ENCODE assay signal across 8 mouse cellular contexts in the genomic region with DNA sequence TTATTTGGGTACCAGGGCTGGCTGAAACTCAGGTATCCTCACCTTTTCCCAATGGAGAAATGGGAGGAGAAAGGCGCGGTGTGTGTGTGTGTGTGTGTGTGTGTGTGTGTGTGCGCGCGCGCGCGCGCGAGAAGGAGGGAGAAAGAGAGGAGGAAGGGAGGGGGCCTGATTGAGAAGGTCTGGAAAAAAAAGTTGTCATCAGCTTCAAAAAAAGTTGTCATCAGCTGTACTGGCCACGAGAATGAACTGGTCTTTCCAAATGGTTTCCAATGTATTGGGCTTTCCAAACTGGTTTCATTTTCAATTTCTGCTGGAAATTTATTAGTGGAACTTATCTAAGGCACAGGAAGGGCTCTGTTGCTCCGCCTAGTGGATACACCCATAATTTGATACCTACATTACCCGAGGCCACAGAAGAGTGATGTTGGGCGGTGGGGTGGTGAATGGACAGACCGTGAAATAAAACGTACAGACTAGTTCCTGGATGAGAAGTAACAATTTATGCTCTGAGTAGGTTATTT. TPM values are rescaled to one million over a fixed set of nuclear protein-coding genes. Genes with fewer than 3 reads are reported as not detected.
DNase-seq lines count a peak whose midpoint lies in the region; ATAC-seq and TF ChIP-seq lines count a peak whose summit lies in the region.

No protein-coding gene starts in this region.

- no peaks in the 10 kb centered on the region for H3K27me3 ChIP-seq in embryonic facial prominence, embryonic 15.5 days
- H3K27me3 ChIP-seq in heart, embryonic 11.5 days (ENCODE audit: control insufficient read depth, insufficient read depth, low read length), result no peaks in the 10 kb centered on the region
- H3K27me3 ChIP-seq in kidney, embryonic 14.5 days (ENCODE audit: control insufficient read depth, insufficient read depth, low read length), result no peaks in the 10 kb centered on the region
- H3K27me3 ChIP-seq in limb, embryonic 14.5 days (ENCODE audit: control insufficient read depth, insufficient read depth, low read length), result no peaks in the 10 kb centered on the region
- no peaks in the 10 kb centered on the region for H3K27me3 ChIP-seq in midbrain, embryonic 16.5 days (ENCODE audit: control insufficient read depth, insufficient read depth, low read depth, low read length)
- no peaks in the 10 kb centered on the region for H3K27me3 ChIP-seq in splenic B cell, adult 2 months (ENCODE audit: control insufficient read depth, insufficient read depth, low read length, poor library complexity, severe bottlenecking)

- H3K9ac ChIP-seq in embryonic facial prominence, embryonic 15.5 days, result peak overlapping the region; percentile 1; the same call in 1 of the 2 replicates
- peak overlapping the region; percentile 70 for H3K9ac ChIP-seq in heart, embryonic 11.5 days (ENCODE audit: low read depth, low read length)
- peak overlapping the region; percentile 49; the same call in 1 of the 2 replicates for H3K9ac ChIP-seq in kidney, embryonic 14.5 days (ENCODE audit: low read depth, low read length)
- peak overlapping the region; percentile 51 for H3K9ac ChIP-seq in limb, embryonic 14.5 days (ENCODE audit: low read depth, low read length, severe bottlenecking)
- H3K9ac ChIP-seq in midbrain, embryonic 16.5 days (ENCODE audit: low read depth, low read length), result peak overlapping the region; percentile 69

- H3K27ac ChIP-seq in bone marrow macrophage, adult 2 months (ENCODE audit: insufficient read depth, low read depth, low read length), result peak overlapping the region; percentile 63
- H3K27ac ChIP-seq in embryonic facial prominence, embryonic 15.5 days (replicated peaks), result peak overlapping the region; percentile 34; the same call in 1 of the 2 replicates
- H3K27ac ChIP-seq in heart, embryonic 11.5 days (ENCODE audit: low read depth, low read length), result peak overlapping the region; percentile 73
- no peak overlapping the region for H3K27ac ChIP-seq in kidney, embryonic 14.5 days (ENCODE audit: low read depth, low read length)
- no peak overlapping the region for H3K27ac ChIP-seq in limb, embryonic 14.5 days (replicated peaks; ENCODE audit: low read depth, low read length)
- H3K27ac ChIP-seq in midbrain, embryonic 16.5 days (ENCODE audit: low read length), result no peak overlapping the region

- H3K9me3 ChIP-seq in embryonic facial prominence, embryonic 15.5 days (replicated peaks), result no peaks in the 10 kb centered on the region
- H3K9me3 ChIP-seq in heart, embryonic 11.5 days (replicated peaks; ENCODE audit: control insufficient read depth, low read length), result no peaks in the 10 kb centered on the region
- H3K9me3 ChIP-seq in kidney, embryonic 14.5 days (ENCODE audit: control insufficient read depth, low read length), result peaks cover 6% of the 10 kb centered on the region; the same call in 1 of the 2 replicates
- no peaks in the 10 kb centered on the region for H3K9me3 ChIP-seq in limb, embryonic 14.5 days (ENCODE audit: control insufficient read depth, low read length)
- no peaks in the 10 kb centered on the region for H3K9me3 ChIP-seq in midbrain, embryonic 16.5 days (replicated peaks; ENCODE audit: control insufficient read depth, low read length, poor library complexity, severe bottlenecking)

- under 1% methylated on average over 16 of the region's 16 CpGs for WGBS in embryonic facial prominence, embryonic 15.5 days
- WGBS in heart, embryonic 11.5 days (ENCODE audit: insufficient replicate concordance), result under 1% methylated on average over 16 of the region's 16 CpGs
- under 1% methylated on average over 16 of the region's 16 CpGs for WGBS in kidney, embryonic 14.5 days
- WGBS in limb, embryonic 14.5 days, result under 1% methylated on average over 15 of the region's 16 CpGs
- WGBS in midbrain, embryonic 16.5 days, result under 1% methylated on average over 16 of the region's 16 CpGs

- peak overlapping the region; percentile 81 for H3K4me2 ChIP-seq in embryonic facial prominence, embryonic 15.5 days (replicated peaks)
- H3K4me2 ChIP-seq in heart, embryonic 11.5 days, result peak overlapping the region; percentile 87
- H3K4me2 ChIP-seq in kidney, embryonic 14.5 days (replicated peaks; ENCODE audit: low read depth, low read length), result peak overlapping the region; percentile 87
- peak overlapping the region; percentile 97 for H3K4me2 ChIP-seq in limb, embryonic 14.5 days (replicated peaks; ENCODE audit: low read depth, low read length, severe bottlenecking)
- H3K4me2 ChIP-seq in midbrain, embryonic 16.5 days (ENCODE audit: low read length), result peak overlapping the region; percentile 98

- ATAC-seq in embryonic facial prominence, embryonic 15.5 days (ENCODE audit: insufficient number of reproducible peaks, low FRiP score, low TSS enrichment, low read depth), result 0 out of 2 replicates have a peak, but pooled peaks have one; percentile 44
- peak; percentile 70 for ATAC-seq in heart, embryonic 11.5 days (replicated peaks; ENCODE audit: insufficient number of reproducible peaks, low FRiP score, low TSS enrichment)
- peak; percentile 79 for ATAC-seq in kidney, embryonic 14.5 days (ENCODE audit: low FRiP score, low TSS enrichment)
- peak; percentile 80 for ATAC-seq in limb, embryonic 14.5 days (ENCODE audit: low FRiP score, low read depth)
- ATAC-seq in midbrain, embryonic 16.5 days, result peak; percentile 61

- no peaks in the 10 kb centered on the region for H3K36me3 ChIP-seq in embryonic facial prominence, embryonic 15.5 days
- H3K36me3 ChIP-seq in heart, embryonic 11.5 days (ENCODE audit: control insufficient read depth, insufficient read depth, low read length), result 0 out of 2 replicates have a peak, but pooled peaks cover 2% of the 10 kb centered on the region
- H3K36me3 ChIP-seq in kidney, embryonic 14.5 days (ENCODE audit: control insufficient read depth, insufficient read depth, low read length), result no peaks in the 10 kb centered on the region
- no peaks in the 10 kb centered on the region for H3K36me3 ChIP-seq in limb, embryonic 14.5 days (ENCODE audit: control insufficient read depth, insufficient read depth, low read length)
- no peaks in the 10 kb centered on the region for H3K36me3 ChIP-seq in midbrain, embryonic 16.5 days (ENCODE audit: control insufficient read depth, insufficient read depth, low read length)
- H3K36me3 ChIP-seq in splenic B cell, adult 2 months (ENCODE audit: control insufficient read depth, insufficient read depth, low read length, poor library complexity, severe bottlenecking), result no peaks in the 10 kb centered on the region

- H3K4me3 ChIP-seq in bone marrow macrophage, adult 2 months (ENCODE audit: insufficient read depth, low read length), result peak overlapping the region; percentile 79
- peak overlapping the region; percentile 46 for H3K4me3 ChIP-seq in embryonic facial prominence, embryonic 15.5 days (replicated peaks)
- H3K4me3 ChIP-seq in heart, embryonic 11.5 days (ENCODE audit: low read depth, low read length), result peak overlapping the region; percentile 67
- H3K4me3 ChIP-seq in kidney, embryonic 14.5 days (ENCODE audit: low read length), result peak overlapping the region; percentile 53
- peak overlapping the region; percentile 56 for H3K4me3 ChIP-seq in limb, embryonic 14.5 days (replicated peaks; ENCODE audit: low read length)
- peak overlapping the region; percentile 44 for H3K4me3 ChIP-seq in midbrain, embryonic 16.5 days (ENCODE audit: low read depth, low read length)

- H3K4me1 ChIP-seq in bone marrow macrophage, adult 2 months (ENCODE audit: control insufficient read depth, insufficient read depth, low read length), result peaks cover 11% of the 10 kb centered on the region
- H3K4me1 ChIP-seq in embryonic facial prominence, embryonic 15.5 days, result peaks cover 4% of the 10 kb centered on the region; the same call in 1 of the 2 replicates
- peaks cover 6% of the 10 kb centered on the region; the same call in 1 of the 2 replicates for H3K4me1 ChIP-seq in heart, embryonic 11.5 days (ENCODE audit: control insufficient read depth, insufficient read depth, low read length)
- H3K4me1 ChIP-seq in kidney, embryonic 14.5 days (ENCODE audit: control insufficient read depth, insufficient read depth, low read length), result 0 out of 2 replicates have a peak, but pooled peaks cover 4% of the 10 kb centered on the region
- H3K4me1 ChIP-seq in limb, embryonic 14.5 days (ENCODE audit: control insufficient read depth, insufficient read depth, low read length), result no peaks in the 10 kb centered on the region
- H3K4me1 ChIP-seq in midbrain, embryonic 16.5 days (ENCODE audit: control insufficient read depth, insufficient read depth, low read length), result peaks cover 9% of the 10 kb centered on the region

- peak; percentile 81 for DNase-seq in CD4-positive helper T cell, adult 2 months (ENCODE audit: low read depth, low spot score)
- DNase-seq in limb, embryonic 14.5 days (ENCODE audit: low spot score), result peak; percentile 90
- DNase-seq in splenic B cell, adult 2 months (ENCODE audit: low read depth, low spot score), result peak; percentile 83

- TF ChIP-seq CTCF in bone marrow macrophage, adult 2 months (IDR thresholded peaks at IDR 0.05; ENCODE audit: low read depth, low read length), result no peak

- no peak for TF ChIP-seq POLR2A in bone marrow macrophage, adult 2 months (IDR thresholded peaks at IDR 0.05; ENCODE audit: borderline replicate concordance, low read depth, low read length)
- TF ChIP-seq POLR2A in limb, embryonic 14.5 days (IDR thresholded peaks at IDR 0.05; ENCODE audit: borderline replicate concordance, extremely low read depth, insufficient read depth, insufficient read length), result no peak

RNA-seq across cellular contexts. Expression of gene Ube2l6, which starts 0.5 kb away (rescaled TPM):
- 107 and 110 TPM in 2 replicates for polyA plus RNA-seq in bone marrow macrophage, adult 2 months (2012; ENCODE audit: insufficient read depth, insufficient read length, missing spikeins)
- 35.3 and 36.7 TPM in 2 replicates for polyA plus RNA-seq in embryonic facial prominence, embryonic 15.5 days (2015; fragmentation: Nextera tagmentation; extraction: Ambion mirVana)
- polyA plus RNA-seq in heart, embryonic 11.5 days (2014; fragmentation: Nextera tagmentation; extraction: Ambion mirVana), result 95.9 and 105 TPM in 2 replicates
- polyA plus RNA-seq in kidney, embryonic 14.5 days (2014; fragmentation: Nextera tagmentation; extraction: Ambion mirVana), result 25.3 and 29.0 TPM in 2 replicates
- 20.9 and 24.6 TPM in 2 replicates for polyA plus RNA-seq in limb, embryonic 14.5 days (2012; rRNA removed)
- 33.5 and 37.2 TPM in 2 replicates for polyA plus RNA-seq in limb, embryonic 14.5 days (2014; fragmentation: Nextera tagmentation; extraction: Ambion mirVana)
- 22.9 and 23.4 TPM in 2 replicates for polyA plus RNA-seq in midbrain, embryonic 16.5 days (2015; fragmentation: Nextera tagmentation; extraction: Ambion mirVana)

RNA-seq across cellular contexts. Expression of gene Smtnl1, which starts 23.4 kb away (rescaled TPM):
- polyA plus RNA-seq in bone marrow macrophage, adult 2 months (2012; ENCODE audit: insufficient read depth, insufficient read length, missing spikeins), result not detected in 2 replicates
- polyA plus RNA-seq in embryonic facial prominence, embryonic 15.5 days (2015; fragmentation: Nextera tagmentation; extraction: Ambion mirVana), result 0.33 and 0.53 TPM in 2 replicates
- 0.37 and 0.49 TPM in 2 replicates for polyA plus RNA-seq in heart, embryonic 11.5 days (2014; fragmentation: Nextera tagmentation; extraction: Ambion mirVana)
- 0.16 and 0.24 TPM in 2 replicates for polyA plus RNA-seq in kidney, embryonic 14.5 days (2014; fragmentation: Nextera tagmentation; extraction: Ambion mirVana)
- 0.06 and 0.24 TPM in 2 replicates for polyA plus RNA-seq in limb, embryonic 14.5 days (2012; rRNA removed)
- 0.22 and 0.55 TPM in 2 replicates for polyA plus RNA-seq in limb, embryonic 14.5 days (2014; fragmentation: Nextera tagmentation; extraction: Ambion mirVana)
- polyA plus RNA-seq in midbrain, embryonic 16.5 days (2015; fragmentation: Nextera tagmentation; extraction: Ambion mirVana), result not detected in 2 replicates

RNA-seq across cellular contexts. Expression of gene Serping1, which starts 23.9 kb away (rescaled TPM):
- 0.83 TPM in 1 of 2 replicates, not detected in the other for polyA plus RNA-seq in bone marrow macrophage, adult 2 months (2012; ENCODE audit: insufficient read depth, insufficient read length, missing spikeins)
- 40.0 and 48.0 TPM in 2 replicates for polyA plus RNA-seq in embryonic facial prominence, embryonic 15.5 days (2015; fragmentation: Nextera tagmentation; extraction: Ambion mirVana)
- 35.0 and 41.8 TPM in 2 replicates for polyA plus RNA-seq in heart, embryonic 11.5 days (2014; fragmentation: Nextera tagmentation; extraction: Ambion mirVana)
- polyA plus RNA-seq in kidney, embryonic 14.5 days (2014; fragmentation: Nextera tagmentation; extraction: Ambion mirVana), result 81.7 and 85.8 TPM in 2 replicates
- 38.9 and 41.2 TPM in 2 replicates for polyA plus RNA-seq in limb, embryonic 14.5 days (2012; rRNA removed)
- 44.1 and 44.4 TPM in 2 replicates for polyA plus RNA-seq in limb, embryonic 14.5 days (2014; fragmentation: Nextera tagmentation; extraction: Ambion mirVana)
- polyA plus RNA-seq in midbrain, embryonic 16.5 days (2015; fragmentation: Nextera tagmentation; extraction: Ambion mirVana), result 28.3 and 29.0 TPM in 2 replicates

RNA-seq across cellular contexts. Expression of gene Timm10, which starts 27.7 kb away (rescaled TPM):
- 20.7 TPM in 2 replicates for polyA plus RNA-seq in bone marrow macrophage, adult 2 months (2012; ENCODE audit: insufficient read depth, insufficient read length, missing spikeins)
- polyA plus RNA-seq in embryonic facial prominence, embryonic 15.5 days (2015; fragmentation: Nextera tagmentation; extraction: Ambion mirVana), result 45.7 and 49.7 TPM in 2 replicates
- polyA plus RNA-seq in heart, embryonic 11.5 days (2014; fragmentation: Nextera tagmentation; extraction: Ambion mirVana), result 76.8 and 77.9 TPM in 2 replicates
- polyA plus RNA-seq in kidney, embryonic 14.5 days (2014; fragmentation: Nextera tagmentation; extraction: Ambion mirVana), result 65.3 and 79.4 TPM in 2 replicates
- 52.3 and 59.7 TPM in 2 replicates for polyA plus RNA-seq in limb, embryonic 14.5 days (2012; rRNA removed)
- polyA plus RNA-seq in limb, embryonic 14.5 days (2014; fragmentation: Nextera tagmentation; extraction: Ambion mirVana), result 56.0 and 58.4 TPM in 2 replicates
- 69.8 and 75.2 TPM in 2 replicates for polyA plus RNA-seq in midbrain, embryonic 16.5 days (2015; fragmentation: Nextera tagmentation; extraction: Ambion mirVana)

RNA-seq across cellular contexts. Expression of gene Slc43a1, which starts 39.5 kb away (rescaled TPM):
- not detected in 2 replicates for polyA plus RNA-seq in bone marrow macrophage, adult 2 months (2012; ENCODE audit: insufficient read depth, insufficient read length, missing spikeins)
- polyA plus RNA-seq in embryonic facial prominence, embryonic 15.5 days (2015; fragmentation: Nextera tagmentation; extraction: Ambion mirVana), result 13.7 and 15.8 TPM in 2 replicates
- 36.1 and 41.4 TPM in 2 replicates for polyA plus RNA-seq in heart, embryonic 11.5 days (2014; fragmentation: Nextera tagmentation; extraction: Ambion mirVana)
- polyA plus RNA-seq in kidney, embryonic 14.5 days (2014; fragmentation: Nextera tagmentation; extraction: Ambion mirVana), result 15.5 and 19.4 TPM in 2 replicates
- polyA plus RNA-seq in limb, embryonic 14.5 days (2012; rRNA removed), result 25.8 and 35.9 TPM in 2 replicates
- 15.5 and 18.5 TPM in 2 replicates for polyA plus RNA-seq in limb, embryonic 14.5 days (2014; fragmentation: Nextera tagmentation; extraction: Ambion mirVana)
- polyA plus RNA-seq in midbrain, embryonic 16.5 days (2015; fragmentation: Nextera tagmentation; extraction: Ambion mirVana), result 0.73 and 0.91 TPM in 2 replicates

Comparison
In these comparisons a context has a peak if more than half of its experiments do, and no peak if none do; other contexts are left out.
1. H3K27ac ChIP-seq: peak in bone marrow macrophage, adult 2 months (single experiment), embryonic facial prominence, embryonic 15.5 days (single experiment) and heart, embryonic 11.5 days (single experiment); none in kidney, embryonic 14.5 days (single experiment), limb, embryonic 14.5 days (single experiment) and midbrain, embryonic 16.5 days (single experiment).
2. H3K9ac ChIP-seq: peak in every context shown above with its lines; median percentile 70 in heart, embryonic 11.5 days; 69 in midbrain, embryonic 16.5 days; 51 in limb, embryonic 14.5 days; 49 in kidney, embryonic 14.5 days; 1 in embryonic facial prominence, embryonic 15.5 days.
3. RNA of gene Serping1, which starts 23.9 kb away (polyA plus RNA-seq): 81.7 to 85.8 TPM in kidney, embryonic 14.5 days, 40.0 to 48.0 TPM in embryonic facial prominence, embryonic 15.5 days, 38.9 to 44.4 TPM in limb, embryonic 14.5 days, 35.0 to 41.8 TPM in heart, embryonic 11.5 days and 28.3 to 29.0 TPM in midbrain, embryonic 16.5 days; 0.83 TPM in bone marrow macrophage, adult 2 months; every median in the first group is over 10 times any median in the second.
4. Peak in every context shown above with its lines, with median percentiles within 50 percentile points of each other: DNase-seq, H3K4me3 ChIP-seq, ATAC-seq and H3K4me2 ChIP-seq.